ENCODE assay signal across 12 mouse cellular contexts in genomic region chr16:4829271-4829900, GRCm38 (mm10). TPM values are rescaled to one million over a fixed set of nuclear protein-coding genes. Genes with fewer than 3 reads are reported as not detected.
"Had no signal": no experiment of that assay in that cellular context is flagged by ENCODE, and none has a peak within 500 bp of the region (broad histone marks: within the 10 kb centered on the region; RNA-seq: fewer than 3 reads in every experiment).

No protein-coding gene starts in this region.

- H3K27me3 ChIP-seq: limb, embryonic 12.5 days; liver, embryonic 13.5 days; neural tube, embryonic 15.5 days had no signal

- H3K27ac ChIP-seq: kidney, postnatal 0 days; layer of hippocampus, adult 2 months; limb, embryonic 12.5 days; liver, embryonic 13.5 days; midbrain, embryonic 10.5 days; neural tube, embryonic 15.5 days had no signal

- H3K4me2 ChIP-seq: limb, embryonic 12.5 days; liver, embryonic 13.5 days; neural tube, embryonic 15.5 days had no signal

- DNase-seq: kidney, postnatal 4 days; liver, embryonic 13.5 days; midbrain, embryonic 14.5 days; right cerebral cortex, adult 18-20 months; right cerebral cortex, postnatal 25 days had no signal

- H3K4me3 ChIP-seq: layer of hippocampus, adult 2 months; limb, embryonic 12.5 days; liver, embryonic 13.5 days; midbrain, embryonic 10.5 days; myocyte; neural tube, embryonic 15.5 days had no signal

- H3K4me1 ChIP-seq: limb, embryonic 12.5 days; midbrain, embryonic 10.5 days; neural tube, embryonic 15.5 days had no signal

- H3K9me3 ChIP-seq: limb, embryonic 12.5 days; liver, embryonic 13.5 days; midbrain, embryonic 10.5 days; neural tube, embryonic 15.5 days had no signal

- H3K36me3 ChIP-seq: limb, embryonic 12.5 days; liver, embryonic 13.5 days; midbrain, embryonic 10.5 days; neural tube, embryonic 15.5 days had no signal

- H3K9ac ChIP-seq: limb, embryonic 12.5 days; liver, embryonic 13.5 days; neural tube, embryonic 15.5 days had no signal

RNA-seq across cellular contexts. Expression of gene 4930562C15Rik, which starts 5.8 kb away (rescaled TPM):
- polyA plus RNA-seq: liver, embryonic 13.5 days; small intestine, adult 2 months had no signal
